Mouse (Mus musculus): ENCODE measurements around the gene 3110082I17Rik. TPM values are rescaled to one million over a fixed set of nuclear protein-coding genes. Genes with fewer than 3 reads are reported as not detected.

3110082I17Rik gene
- total RNA-seq, 2 experiments from 2014 or later: 13.9 to 15.6 TPM

GRCm38 (mm10) chr5:139323260-139323924 is 136.9 kb downstream of the 3110082I17Rik start:
- intact Hi-C loops (cut with DNase I): no loop called here
- peak in 1 of 2 experiments; percentile 39 for DNase-seq (ENCODE audit: low spot score in 2 of 2)

GRCm38 (mm10) chr5:139321331-139321730 is 139.0 kb downstream of the 3110082I17Rik start:
- DNase-seq (ENCODE audit: low spot score in 2 of 2): peak in 1 of 2 experiments; percentile 75
- intact Hi-C loops (cut with DNase I): no loop called here

- intact Hi-C loops (cut with DNase I): no loop called here
- DNase-seq (ENCODE audit: low spot score in 2 of 2): no peak
Measured at GRCm38 (mm10) chr5:139320424-139320823, 139.9 kb downstream of the 3110082I17Rik start.

- intact Hi-C loops (cut with DNase I): no loop called here
- peak; percentile 61 to 77 for DNase-seq (ENCODE audit: low spot score in 2 of 2)
Measured at GRCm38 (mm10) chr5:139317751-139318504, 142.4 kb downstream of the 3110082I17Rik start.

GRCm38 (mm10) chr5:139316982-139317675 is 143.2 kb downstream of the 3110082I17Rik start:
- intact Hi-C loops (cut with DNase I): no loop called here
- DNase-seq (ENCODE audit: low spot score in 2 of 2): no peak

- intact Hi-C loops (cut with DNase I): no loop called here
- DNase-seq (ENCODE audit: low spot score in 2 of 2): no peak
Measured at GRCm38 (mm10) chr5:139314941-139315642, 145.2 kb downstream of the 3110082I17Rik start.

- DNase-seq (ENCODE audit: low spot score in 2 of 2): no peak
- intact Hi-C loops (cut with DNase I): no loop called here
Measured at GRCm38 (mm10) chr5:139313536-139313935, 146.8 kb downstream of the 3110082I17Rik start.

- intact Hi-C loops (cut with DNase I): no loop called here
- peak in 1 of 2 experiments; percentile 63 for DNase-seq (ENCODE audit: low spot score in 2 of 2)
Measured at GRCm38 (mm10) chr5:139311822-139312221, 148.5 kb downstream of the 3110082I17Rik start.

- DNase-seq (ENCODE audit: low spot score in 2 of 2): no peak
- intact Hi-C loops (cut with DNase I): no loop called here
Measured at GRCm38 (mm10) chr5:139310477-139310876, 149.8 kb downstream of the 3110082I17Rik start.

GRCm38 (mm10) chr5:139309946-139310345 is 150.4 kb downstream of the 3110082I17Rik start:
- no peak for DNase-seq (ENCODE audit: low spot score in 2 of 2)
- intact Hi-C loops (cut with DNase I): no loop called here

Small RNA genes within 50 kb of the gene (microRNA-seq; reads per million reads assigned to microRNA genes)
- gene Mir339: 386 to 461 reads per million in 2 experiments

Other genes starting within 250 kb of the 3110082I17Rik start
- gene Get4, start 208.2 kb downstream of the 3110082I17Rik start, total RNA-seq (2021): 10 to 100 TPM; 45.1 to 50.7 TPM
- gene Adap1, start 134.9 kb downstream of the 3110082I17Rik start, total RNA-seq (2021): 100 to 1,000 TPM; 295 to 315 TPM
- 10 to 100 TPM; 65.6 to 70.7 TPM for gene Cox19, start 109.1 kb downstream of the 3110082I17Rik start, total RNA-seq (2021)
- not detected for gene Cyp2w1, start 107.9 kb downstream of the 3110082I17Rik start, total RNA-seq (2021)
- 10 to 100 TPM; 12.0 to 13.5 TPM for gene Gpr146, start 82.8 kb downstream of the 3110082I17Rik start, total RNA-seq (2021)
- gene C130050O18Rik, start 55.2 kb downstream of the 3110082I17Rik start, total RNA-seq (2021): under 1 TPM; 0.30 to 0.34 TPM
- gene Gper1, start 37.4 kb downstream of the 3110082I17Rik start, total RNA-seq (2021): 1 to 10 TPM; 3.0 to 3.3 TPM
- gene Zfand2a, start 24.0 kb upstream of the 3110082I17Rik start, total RNA-seq (2021): 10 to 100 TPM; 64.9 to 72.2 TPM
- gene Uncx, start 83.0 kb upstream of the 3110082I17Rik start, total RNA-seq (2021): under 1 TPM in 1 of 2 experiments, not detected in 1; 0.39 TPM

Data from left cerebral cortex, postnatal 25 days (tissue).